Mouse (Mus musculus) liver, embryonic 15.5 days (tissue): ENCODE results near the gene Taar7e. TPM values are rescaled to one million over a fixed set of nuclear protein-coding genes. Genes with fewer than 3 reads are reported as not detected.
"Not testable (repeated sequence)": the region's sequence is repeated elsewhere in the genome, so short reads cannot be mapped to it uniquely, and the experiment has no call there.

ENCODE experiments used
- ATAC-seq: fragments of 200-750 bp; cut with Nextera tagmentation; 2 replicates; pipeline ENCODE4 v1.8.0; 2017; ENCODE audit warnings: moderate number of reproducible peaks, mild to moderate bottlenecking, moderate library complexity; ENCODE audit not compliant: insufficient read depth
- H3K27ac ChIP-seq: fragments of 300-500 bp; sonication (generic); replicated peaks from 2 replicates; pipeline ENCODE4 v1.5.1; 2015; ENCODE audit warnings: mild to moderate bottlenecking, inconsistent platforms
- H3K27me3 ChIP-seq: fragments of 300-500 bp; sonication (generic); 2 replicates; pipeline ENCODE4 v1.6.1; 2015; ENCODE audit warnings: mild to moderate bottlenecking, inconsistent platforms
- H3K36me3 ChIP-seq: fragments of 300-500 bp; sonication (generic); replicated peaks from 2 replicates; pipeline ENCODE4 v1.6.1; 2015; ENCODE audit warnings: moderate library complexity, mild to moderate bottlenecking, inconsistent platforms
- H3K4me1 ChIP-seq: fragments of 300-500 bp; sonication (generic); replicated peaks from 2 replicates; pipeline ENCODE4 v1.6.1; 2015; ENCODE audit warnings: inconsistent platforms
- H3K4me2 ChIP-seq: fragments of 300-500 bp; sonication (generic); 2 replicates; pipeline ENCODE4 v1.6.1; 2015; ENCODE audit warnings: moderate library complexity, mild to moderate bottlenecking, inconsistent platforms
- H3K4me3 ChIP-seq: fragments of 300-500 bp; sonication (generic); replicated peaks from 2 replicates; pipeline ENCODE4 v1.5.1; 2015; ENCODE audit warnings: mild to moderate bottlenecking, inconsistent platforms
- H3K9ac ChIP-seq: fragments of 300-500 bp; sonication (generic); 2 replicates; pipeline ENCODE4 v1.6.1; 2015; ENCODE audit warnings: moderate library complexity, mild to moderate bottlenecking, inconsistent platforms
- H3K9me3 ChIP-seq: fragments of 300-500 bp; sonication (generic); replicated peaks from 2 replicates; pipeline ENCODE4 v1.6.1; 2016; ENCODE audit warnings: inconsistent platforms
- WGBS: fragments of 180-500 bp; shearing (Covaris S2); methylation state at CpG from one replicate; pipeline ENCODE4 v1.1.7; 2015; ENCODE audit warnings: mixed read lengths; ENCODE audit not compliant: insufficient replicate concordance; 5-methylcytosine and 5-hydroxymethylcytosine counted together
- polyA plus RNA-seq: library from polyadenylated mRNA; unstranded; fragments of >200 nt; fragmentation: Nextera tagmentation; extraction: Ambion mirVana; gene quantifications from 2 replicates; pipeline ENCODE4 v1.2.1, GENCODE M21; 2015

Taar7e gene
- polyA plus RNA-seq, 1 experiment from 2014 or later = not detected

- no peaks in the 10 kb centered on the region for H3K27me3 ChIP-seq
- WGBS = 32% methylated on average over 3 of the region's 3 CpGs
- no peak overlapping the region for H3K4me3 ChIP-seq
- H3K36me3 ChIP-seq = no peaks in the 10 kb centered on the region
- no peaks in the 10 kb centered on the region for H3K9me3 ChIP-seq
- H3K9ac ChIP-seq = no peak overlapping the region
- no peak overlapping the region for H3K27ac ChIP-seq
- no peak for ATAC-seq
- H3K4me1 ChIP-seq = no peaks in the 10 kb centered on the region
- no peak overlapping the region for H3K4me2 ChIP-seq
Observed at GRCm38 (mm10) chr10:24058986-24059385, 21.6 kb downstream of the Taar7e start.

- 34% methylated on average over 2 of the region's 2 CpGs for WGBS
- not testable (repeated sequence) for H3K36me3 ChIP-seq, H3K4me2 ChIP-seq, ATAC-seq, H3K4me1 ChIP-seq, H3K27me3 ChIP-seq, H3K4me3 ChIP-seq, H3K27ac ChIP-seq, H3K9ac ChIP-seq, H3K9me3 ChIP-seq
Observed at GRCm38 (mm10) chr10:24074751-24075150, 37.3 kb downstream of the Taar7e start.

GRCm38 (mm10) chr10:24076200-24076599 is 38.8 kb downstream of the Taar7e start, which contains the start of gene Taar8a:
Taar8a (plus strand) TSS chr10:24076500.
- not testable (repeated sequence) for H3K27ac ChIP-seq, H3K9me3 ChIP-seq, H3K4me2 ChIP-seq, H3K36me3 ChIP-seq, ATAC-seq, H3K27me3 ChIP-seq, H3K9ac ChIP-seq, H3K4me1 ChIP-seq, H3K4me3 ChIP-seq
- 50% methylated on average over 2 of the region's 4 CpGs for WGBS

GRCm38 (mm10) chr10:24080166-24080565 is 42.8 kb downstream of the Taar7e start:
- no peaks in the 10 kb centered on the region for H3K4me1 ChIP-seq
- no peaks in the 10 kb centered on the region for H3K27me3 ChIP-seq
- 31% methylated on average over 3 of the region's 3 CpGs for WGBS
- no peak overlapping the region for H3K4me3 ChIP-seq
- no peak for ATAC-seq
- H3K9ac ChIP-seq = no peak overlapping the region
- no peaks in the 10 kb centered on the region for H3K9me3 ChIP-seq
- no peak overlapping the region for H3K4me2 ChIP-seq
- H3K27ac ChIP-seq = no peak overlapping the region
- no peaks in the 10 kb centered on the region for H3K36me3 ChIP-seq

GRCm38 (mm10) chr10:24085936-24086335 is 48.5 kb downstream of the Taar7e start:
- Histone ChIP-seq H3K9ac (no peak overlapping the region), H3K27ac (peak overlapping the region; percentile 35; the same call in 1 of the 2 replicates), H3K9me3 (no peaks in the 10 kb centered on the region), H3K4me3 (no peak overlapping the region), H3K4me2 (no peak overlapping the region), H3K4me1 (0 out of 2 replicates have a peak, but pooled peaks cover 4% of the 10 kb centered on the region), H3K27me3 (no peaks in the 10 kb centered on the region), H3K36me3 (no peaks in the 10 kb centered on the region)
- WGBS = 46% methylated on average over 5 of the region's 5 CpGs
- ATAC-seq = no peak

- no peaks in the 10 kb centered on the region for H3K36me3 ChIP-seq
- ATAC-seq = no peak
- H3K4me1 ChIP-seq = 0 out of 2 replicates have a peak, but pooled peaks cover 4% of the 10 kb centered on the region
- no peak overlapping the region for H3K9ac ChIP-seq
- no peaks in the 10 kb centered on the region for H3K9me3 ChIP-seq
- no peak overlapping the region for H3K27ac ChIP-seq
- WGBS = 29% methylated on average over 5 of the region's 5 CpGs
- H3K27me3 ChIP-seq = no peaks in the 10 kb centered on the region
- H3K4me2 ChIP-seq = no peak overlapping the region
- H3K4me3 ChIP-seq = no peak overlapping the region
Observed at GRCm38 (mm10) chr10:24086555-24086954, 49.1 kb downstream of the Taar7e start.

- H3K27me3 ChIP-seq = no peaks in the 10 kb centered on the region
- no peak overlapping the region for H3K4me3 ChIP-seq
- H3K27ac ChIP-seq = no peak overlapping the region
- no peak overlapping the region for H3K4me2 ChIP-seq
- H3K9me3 ChIP-seq = no peaks in the 10 kb centered on the region
- H3K4me1 ChIP-seq = 0 out of 2 replicates have a peak, but pooled peaks cover 4% of the 10 kb centered on the region
- ATAC-seq = no peak
- 60% methylated on average over 2 of the region's 2 CpGs for WGBS
- H3K36me3 ChIP-seq = no peaks in the 10 kb centered on the region
- H3K9ac ChIP-seq = no peak overlapping the region
Observed at GRCm38 (mm10) chr10:24087168-24087567, 49.8 kb downstream of the Taar7e start.

Other genes starting within 250 kb of the Taar7e start
- 1.4 and 1.7 TPM in 2 replicates for gene Slc18b1, start 240.6 kb upstream of the Taar7e start, polyA plus RNA-seq
- gene Vnn3, start 186.2 kb upstream of the Taar7e start, polyA plus RNA-seq = 3.4 and 6.1 TPM in 2 replicates
- gene Vnn1, start 142.9 kb upstream of the Taar7e start, polyA plus RNA-seq = 2.1 and 2.3 TPM in 2 replicates
- gene Taar1, start 117.3 kb upstream of the Taar7e start, polyA plus RNA-seq = not detected in 2 replicates
- not detected in 2 replicates for gene Taar2, start 99.0 kb upstream of the Taar7e start, polyA plus RNA-seq
- not detected in 2 replicates for gene Taar3, start 88.1 kb upstream of the Taar7e start, polyA plus RNA-seq
- not detected in 2 replicates for gene Taar4, start 77.1 kb upstream of the Taar7e start, polyA plus RNA-seq
- not detected in 2 replicates for gene Taar5, start 66.9 kb upstream of the Taar7e start, polyA plus RNA-seq
- gene Taar6, start 52.0 kb upstream of the Taar7e start, polyA plus RNA-seq = not detected in 2 replicates
- not detected in 2 replicates for gene Taar7a, start 44.1 kb upstream of the Taar7e start, polyA plus RNA-seq
- not detected in 2 replicates for gene Taar7b, start 37.7 kb upstream of the Taar7e start, polyA plus RNA-seq
- gene Taar7d, start 10.4 kb upstream of the Taar7e start, polyA plus RNA-seq = not detected in 2 replicates
- gene Taar7f, start 11.9 kb downstream of the Taar7e start, polyA plus RNA-seq = not detected in 2 replicates
- gene Taar8a, start 38.9 kb downstream of the Taar7e start, polyA plus RNA-seq = not detected in 2 replicates
- not detected in 2 replicates for gene Taar8b, start 54.7 kb downstream of the Taar7e start, polyA plus RNA-seq
- gene Taar8c, start 64.3 kb downstream of the Taar7e start, polyA plus RNA-seq = not detected in 2 replicates
- not detected in 2 replicates for gene Taar9, start 71.9 kb downstream of the Taar7e start, polyA plus RNA-seq
- 23.4 and 30.1 TPM in 2 replicates for gene Stx7, start 111.7 kb downstream of the Taar7e start, polyA plus RNA-seq
- gene Moxd1, start 185.9 kb downstream of the Taar7e start, polyA plus RNA-seq = 0.12 and 0.14 TPM in 2 replicates